Mouse (Mus musculus) bone marrow macrophage, adult 2 months (primary cell): ENCODE measurements at regions not wholly inside any gene's neighbourhood (a gene's known extent, or its start where the extent isn't known, plus 50 kb on each side); places are given as distances from the start of the nearest gene placed in this dataset.

Experiments
- CTCF ChIP-seq: IDR thresholded peaks from 2 replicates; pipeline ENCODE4 v1.5.1; 2012; ENCODE audit warnings: low read depth, mild to moderate bottlenecking, low read length, moderate library complexity
- POLR2A ChIP-seq: IDR thresholded peaks from 2 replicates; pipeline ENCODE4 v1.6.1; 2012; ENCODE audit warnings: mild to moderate bottlenecking, low read depth, low read length, borderline replicate concordance

GRCm38 (mm10) chrX:93905531-93905930 is 62.9 kb upstream of the AU015836 start:
- TF ChIP-seq CTCF (no peak), POLR2A (no peak)
